Mouse (Mus musculus) neural tube, embryonic 14.5 days (tissue): ENCODE measurements around the gene Mpeg1. TPM values are rescaled to one million over a fixed set of nuclear protein-coding genes. Genes with fewer than 3 reads are reported as not detected.

Experiments
- ATAC-seq: fragments of 200-750 bp; cut with Nextera tagmentation; 2 replicates; pipeline ENCODE4 v1.8.0; 2017; ENCODE audit warnings: low read depth, mild to moderate bottlenecking, moderate TSS enrichment, moderate library complexity
- H3K27ac ChIP-seq: fragments of 300-500 bp; sonication (generic); 2 replicates; pipeline ENCODE4 v1.5.1; 2014; ENCODE audit warnings: low read depth, mild to moderate bottlenecking, control low read depth, low read length, moderate library complexity, mixed read lengths
- H3K27me3 ChIP-seq: fragments of 300-500 bp; sonication (generic); 2 replicates; pipeline ENCODE4 v1.6.1; 2014; ENCODE audit warnings: low read length; ENCODE audit not compliant: control insufficient read depth, insufficient read depth
- H3K36me3 ChIP-seq: fragments of 300-500 bp; sonication (generic); 2 replicates; pipeline ENCODE4 v1.6.1; 2014; ENCODE audit warnings: low read length, mixed read lengths; ENCODE audit not compliant: control insufficient read depth, insufficient read depth
- H3K4me1 ChIP-seq: fragments of 300-500 bp; sonication (generic); 2 replicates; pipeline ENCODE4 v1.6.1; 2014; ENCODE audit warnings: low read length; ENCODE audit not compliant: control insufficient read depth, insufficient read depth
- H3K4me2 ChIP-seq: fragments of 300-500 bp; sonication (generic); 2 replicates; pipeline ENCODE4 v1.6.1; 2014; ENCODE audit warnings: mild to moderate bottlenecking, low read depth, low read length, control low read depth
- H3K4me3 ChIP-seq: fragments of 300-500 bp; sonication (generic); 2 replicates; pipeline ENCODE4 v1.5.1; 2014; ENCODE audit warnings: low read depth, low read length, control low read depth, mixed read lengths
- H3K9ac ChIP-seq: fragments of 300-500 bp; sonication (generic); replicated peaks from 2 replicates; pipeline ENCODE4 v1.6.1; 2014; ENCODE audit warnings: low read depth, mild to moderate bottlenecking, control low read depth, low read length, mixed read lengths
- H3K9me3 ChIP-seq: fragments of 300-500 bp; sonication (generic); 2 replicates; pipeline ENCODE4 v1.6.1; 2016; ENCODE audit warnings: low read length; ENCODE audit not compliant: control insufficient read depth
- WGBS: fragments of 180-500 bp; shearing (Covaris S2); extraction: QIAGEN DNeasy Blood & Tissue Kit; methylation state at CpG from one replicate; pipeline ENCODE4 v1.1.7; 2014; 5-methylcytosine and 5-hydroxymethylcytosine counted together
- polyA plus RNA-seq: library from polyadenylated mRNA; unstranded; fragments of >200 nt; fragmentation: Nextera tagmentation; extraction: Ambion mirVana; gene quantifications from 2 replicates; pipeline ENCODE4 v1.2.1, GENCODE M21; 2014

Gene Mpeg1
- polyA plus RNA-seq, result 1.3 and 1.5 TPM in 2 replicates

DNA sequence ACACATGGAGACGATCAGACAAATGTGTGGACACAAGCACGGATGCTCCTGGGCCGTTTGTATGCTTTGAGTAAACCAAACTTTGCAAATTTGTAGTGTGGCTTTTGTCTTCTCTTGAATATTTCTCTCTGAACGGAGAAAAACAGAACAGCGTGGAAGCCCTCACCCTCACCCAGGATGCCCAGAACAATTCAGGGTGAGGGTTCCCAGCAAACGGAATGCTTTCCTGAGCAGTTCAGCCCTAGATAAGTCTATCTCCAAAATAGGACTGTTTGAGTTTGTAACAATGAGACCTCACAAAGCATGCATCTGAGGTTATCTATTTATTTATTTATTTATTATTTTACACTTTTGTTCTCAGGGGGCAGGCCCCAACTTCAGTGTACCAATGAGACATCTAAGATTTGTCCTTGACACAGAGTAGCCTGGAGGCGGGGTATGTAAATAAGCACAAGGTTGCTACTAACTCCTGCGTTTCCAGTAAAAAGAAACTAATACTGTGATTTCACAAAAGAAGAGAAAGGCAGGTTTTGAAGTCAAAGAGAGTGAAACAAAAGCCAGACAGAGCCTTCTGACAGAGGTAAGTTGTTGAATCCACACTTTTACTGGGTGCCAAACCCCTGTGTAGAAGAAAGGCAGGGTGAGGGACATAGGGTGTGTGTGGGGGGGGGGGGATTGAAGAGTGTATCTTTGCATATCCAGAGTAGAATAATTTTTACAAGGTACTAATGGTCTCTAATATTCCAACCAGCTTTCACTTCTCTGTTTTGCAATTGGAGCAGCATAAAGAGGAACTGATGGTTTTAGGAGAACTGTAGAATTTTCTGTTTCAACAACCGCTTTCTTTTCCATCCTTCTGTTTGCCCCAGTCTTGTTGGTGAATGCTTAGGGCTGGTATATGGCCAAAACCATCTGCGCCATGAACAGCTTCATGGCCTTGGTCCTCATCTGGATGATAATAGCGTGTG is at the start of gene Mpeg1:
Gene Mpeg1 (plus strand): TSS at position 498 of the 968 bp plus-strand sequence.
- 85% methylated on average over 11 of the region's 11 CpGs for WGBS
- ATAC-seq, result no peak
- Histone ChIP-seq H3K27ac (no peak within 1 kb of the TSS), H3K4me1 (no peaks in the 10 kb centered on the region), H3K4me3 (no peak within 1 kb of the TSS), H3K36me3 (no peaks in the 10 kb centered on the region), H3K9me3 (no peaks in the 10 kb centered on the region), H3K27me3 (no peaks in the 10 kb centered on the region), H3K9ac (no peak within 1 kb of the TSS), H3K4me2 (no peak within 1 kb of the TSS)

DNA sequence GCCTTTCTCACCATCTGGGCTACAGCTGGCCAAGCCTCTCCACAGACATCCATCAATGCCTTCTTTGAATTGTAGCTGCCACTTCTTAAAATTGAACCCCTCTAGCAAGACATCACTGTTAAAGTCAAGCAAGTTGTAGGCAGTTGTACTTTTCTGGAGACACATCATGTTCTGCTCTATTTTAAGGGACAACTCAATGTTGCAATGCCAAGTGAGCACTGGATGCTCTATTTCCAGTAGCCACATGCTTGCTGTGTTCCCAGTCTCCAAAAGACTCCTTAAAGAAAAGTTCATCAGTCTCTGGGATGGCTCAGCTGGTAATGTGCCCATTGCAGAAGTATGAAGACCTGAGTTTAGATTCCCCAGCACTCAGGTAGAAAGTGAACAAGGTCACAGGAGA is 46.8 kb upstream of the Mpeg1 start:
- ATAC-seq, result no peak
- H3K27me3 ChIP-seq, result no peaks in the 10 kb centered on the region
- no peak overlapping the region for H3K9ac ChIP-seq
- H3K4me3 ChIP-seq, result no peak overlapping the region
- H3K27ac ChIP-seq, result no peak overlapping the region
- H3K36me3 ChIP-seq, result no peaks in the 10 kb centered on the region
- H3K4me1 ChIP-seq, result no peaks in the 10 kb centered on the region
- H3K9me3 ChIP-seq, result no peaks in the 10 kb centered on the region
- no peak overlapping the region for H3K4me2 ChIP-seq

DNA sequence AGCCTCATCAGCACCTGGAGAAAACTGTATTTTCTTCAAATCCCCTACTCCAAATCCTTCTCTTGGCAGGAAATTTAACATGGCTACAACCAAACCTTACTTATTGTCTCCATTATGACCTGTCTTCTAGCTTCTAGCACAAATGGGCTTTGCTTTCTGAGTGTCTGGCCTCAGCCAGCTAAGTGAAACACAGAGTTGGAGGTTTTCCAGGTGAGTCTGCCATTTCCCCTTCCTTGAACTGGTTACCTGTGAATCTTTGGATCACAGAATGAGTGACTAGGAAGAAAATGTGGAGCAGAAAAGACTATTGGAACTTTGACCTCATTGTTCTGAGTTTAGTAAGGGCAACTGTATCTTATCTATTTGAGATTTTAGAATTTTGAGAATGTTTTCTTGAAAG is 43.2 kb upstream of the Mpeg1 start, which contains the start of gene Olfr1441:
Gene Olfr1441 (plus strand): TSS at position 73 of the 400 bp plus-strand sequence.
- Histone ChIP-seq H3K4me1 (no peaks in the 10 kb centered on the region), H3K9ac (no peak within 1 kb of the TSS), H3K4me2 (no peak within 1 kb of the TSS), H3K36me3 (no peaks in the 10 kb centered on the region), H3K27ac (no peak within 1 kb of the TSS), H3K27me3 (no peaks in the 10 kb centered on the region), H3K4me3 (no peak within 1 kb of the TSS), H3K9me3 (no peaks in the 10 kb centered on the region)
- ATAC-seq, result no peak

DNA sequence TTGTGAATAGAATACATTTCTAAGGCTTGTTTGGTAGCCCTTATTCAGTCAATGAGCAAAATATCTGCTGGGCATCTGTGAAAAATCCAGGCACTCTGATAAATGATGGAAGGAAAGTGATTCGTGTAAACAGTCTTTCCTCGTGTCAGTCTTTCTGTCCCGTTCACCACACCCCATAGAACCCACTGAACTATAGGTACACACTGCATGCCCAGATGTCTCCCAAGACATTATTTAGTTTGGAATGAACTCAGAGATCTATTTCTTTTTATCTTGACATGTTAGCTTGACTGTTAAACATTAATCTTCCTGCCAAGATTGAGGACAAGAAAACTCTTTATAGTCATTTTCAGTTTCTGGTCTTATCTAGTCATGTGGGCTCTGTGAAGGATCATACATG is 42.3 kb upstream of the Mpeg1 start:
- Histone ChIP-seq H3K27ac (no peak overlapping the region), H3K4me2 (no peak overlapping the region), H3K9ac (no peak overlapping the region), H3K9me3 (no peaks in the 10 kb centered on the region), H3K4me3 (no peak overlapping the region), H3K4me1 (no peaks in the 10 kb centered on the region), H3K36me3 (no peaks in the 10 kb centered on the region), H3K27me3 (no peaks in the 10 kb centered on the region)
- WGBS, result 94% methylated on average over 3 of the region's 3 CpGs
- no peak for ATAC-seq

DNA sequence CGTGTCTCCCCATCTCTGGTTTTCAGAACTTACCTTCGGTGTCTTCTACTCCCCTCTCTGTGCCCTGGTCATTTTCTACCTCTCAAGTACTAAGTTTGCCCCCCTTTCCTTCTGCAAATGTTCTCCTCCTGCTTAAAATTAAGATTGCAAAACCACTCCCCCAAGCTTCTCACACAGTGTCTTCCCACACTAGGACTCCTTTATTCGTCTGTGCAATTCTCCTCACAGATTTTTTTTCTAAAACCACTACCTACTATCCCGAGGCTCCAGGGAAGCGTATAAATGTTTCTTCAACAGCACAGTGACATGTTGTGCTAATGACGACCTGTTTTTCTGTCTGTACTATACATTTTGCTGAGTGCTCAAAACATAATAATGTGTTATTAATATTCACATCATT is 40.0 kb upstream of the Mpeg1 start:
- H3K9me3 ChIP-seq, result no peaks in the 10 kb centered on the region
- ATAC-seq, result no peak
- 76% methylated on average over 6 of the region's 6 CpGs for WGBS
- H3K4me3 ChIP-seq, result no peak overlapping the region
- no peaks in the 10 kb centered on the region for H3K27me3 ChIP-seq
- H3K4me1 ChIP-seq, result no peaks in the 10 kb centered on the region
- H3K36me3 ChIP-seq, result no peaks in the 10 kb centered on the region
- H3K4me2 ChIP-seq, result no peak overlapping the region
- H3K27ac ChIP-seq, result no peak overlapping the region
- no peak overlapping the region for H3K9ac ChIP-seq

DNA sequence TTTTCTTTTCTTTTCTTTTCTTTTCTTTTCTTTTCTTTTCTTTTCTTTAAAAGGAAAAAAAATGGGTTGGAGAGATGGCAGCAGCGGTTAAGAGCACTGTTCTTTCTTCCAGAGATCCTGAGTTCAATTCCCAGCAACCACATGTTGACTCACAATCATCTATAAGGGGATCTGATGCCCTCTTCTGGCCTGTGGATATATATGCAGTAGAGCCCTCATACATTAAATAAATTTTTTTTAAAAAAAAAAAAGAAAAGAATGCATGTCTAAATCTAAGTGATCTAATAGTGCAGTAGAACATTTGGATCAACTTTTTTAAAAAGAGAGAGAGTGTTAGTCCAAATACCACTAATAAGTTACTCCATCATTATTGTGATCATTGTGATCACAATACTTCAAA is 38.9 kb upstream of the Mpeg1 start:
- no peaks in the 10 kb centered on the region for H3K27me3 ChIP-seq
- no peaks in the 10 kb centered on the region for H3K36me3 ChIP-seq
- H3K27ac ChIP-seq, result no peak overlapping the region
- WGBS, result 93% methylated on average over 1 of the region's 1 CpGs
- no peaks in the 10 kb centered on the region for H3K4me1 ChIP-seq
- ATAC-seq, result no peak
- no peak overlapping the region for H3K4me3 ChIP-seq
- H3K9me3 ChIP-seq, result no peaks in the 10 kb centered on the region
- H3K4me2 ChIP-seq, result no peak overlapping the region
- H3K9ac ChIP-seq, result no peak overlapping the region

DNA sequence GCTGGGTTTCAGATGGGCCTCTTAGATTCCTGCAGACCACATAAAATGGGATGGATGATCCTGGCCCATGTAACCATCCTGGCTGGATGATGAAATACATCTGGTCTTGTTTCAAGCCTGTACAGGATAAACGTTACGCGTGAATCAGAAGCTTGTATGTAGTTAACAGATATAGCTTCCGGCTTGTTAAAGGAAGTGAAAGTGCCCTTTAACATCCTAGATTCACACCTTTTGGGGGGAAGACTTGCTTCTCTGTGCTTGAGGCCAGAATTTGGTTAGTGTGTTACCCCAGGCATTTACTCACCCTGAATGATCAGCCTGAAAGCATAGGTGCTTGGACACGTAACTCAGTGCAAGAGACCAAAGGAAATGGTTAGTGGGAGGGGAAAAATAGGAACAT is 33.5 kb upstream of the Mpeg1 start:
- Histone ChIP-seq H3K4me2 (no peak overlapping the region), H3K9ac (no peak overlapping the region), H3K4me3 (no peak overlapping the region), H3K36me3 (no peaks in the 10 kb centered on the region), H3K9me3 (no peaks in the 10 kb centered on the region), H3K27me3 (no peaks in the 10 kb centered on the region), H3K27ac (no peak overlapping the region), H3K4me1 (no peaks in the 10 kb centered on the region)
- WGBS, result 90% methylated on average over 5 of the region's 5 CpGs
- no peak for ATAC-seq

DNA sequence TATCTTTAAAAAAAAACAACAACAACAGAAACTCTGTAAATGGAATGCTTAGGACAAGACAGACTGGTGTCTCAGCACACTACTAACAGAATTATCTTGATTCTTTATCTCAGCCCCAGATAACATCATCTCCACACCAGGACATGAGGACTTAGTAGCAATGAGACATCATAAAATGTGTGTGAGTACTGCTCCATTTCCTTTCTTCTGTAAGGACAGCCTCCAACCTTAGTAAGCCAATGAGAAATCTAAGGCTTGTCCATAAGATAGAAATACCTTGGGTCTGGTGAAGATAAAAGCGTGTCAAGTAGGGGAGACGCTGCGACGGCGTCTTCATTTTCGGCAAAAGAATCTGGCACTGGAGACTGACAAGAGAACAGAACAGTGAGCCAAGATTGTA is 33.0 kb upstream of the Mpeg1 start, which contains the start of gene Pfpl:
Gene Pfpl (plus strand): TSS at position 301 of the 400 bp plus-strand sequence.
- WGBS, result 96% methylated on average over 6 of the region's 6 CpGs
- no peak for ATAC-seq
- H3K36me3 ChIP-seq, result no peaks in the 10 kb centered on the region
- no peak within 1 kb of the TSS for H3K4me2 ChIP-seq
- H3K9ac ChIP-seq, result no peak within 1 kb of the TSS
- no peak within 1 kb of the TSS for H3K27ac ChIP-seq
- no peaks in the 10 kb centered on the region for H3K27me3 ChIP-seq
- no peaks in the 10 kb centered on the region for H3K4me1 ChIP-seq
- no peaks in the 10 kb centered on the region for H3K9me3 ChIP-seq
- H3K4me3 ChIP-seq, result no peak within 1 kb of the TSS

DNA sequence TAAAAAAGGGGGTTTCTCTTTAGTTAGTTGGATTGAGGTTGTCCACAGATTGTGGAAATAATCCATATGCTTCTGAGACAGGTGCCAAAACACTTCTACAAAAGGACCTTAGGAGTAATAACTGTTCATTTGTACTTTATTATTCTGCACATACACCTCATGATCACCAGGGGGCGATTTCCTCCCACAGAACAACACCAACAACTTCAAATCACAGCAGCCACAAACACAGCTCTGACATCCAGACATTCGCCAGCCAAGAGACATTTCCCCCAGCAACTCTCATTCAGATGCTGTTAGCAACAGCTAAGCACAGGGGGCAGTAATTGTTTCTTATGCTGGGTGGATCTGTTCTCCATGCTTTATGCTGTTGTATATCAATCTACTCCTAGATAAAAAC is 27.5 kb upstream of the Mpeg1 start:
- Histone ChIP-seq H3K4me3 (no peak overlapping the region), H3K9me3 (no peaks in the 10 kb centered on the region), H3K4me1 (no peaks in the 10 kb centered on the region), H3K27me3 (no peaks in the 10 kb centered on the region), H3K27ac (no peak overlapping the region), H3K4me2 (no peak overlapping the region), H3K36me3 (no peaks in the 10 kb centered on the region), H3K9ac (no peak overlapping the region)
- 4% methylated on average over 2 of the region's 2 CpGs for WGBS
- peak; percentile 69; the same call in 1 of the 2 replicates for ATAC-seq
